Mouse (Mus musculus) adrenal gland, postnatal 36 days (tissue): ENCODE results near the gene Atxn2l. TPM values are rescaled to one million over a fixed set of nuclear protein-coding genes. Genes with fewer than 3 reads are reported as not detected.

Experiments used
- DNase-seq, 2 experiments: peaks; one replicate each; pipeline ENCODE4 v3.0.0; 2021; ENCODE audit warnings: mixed read lengths in 1 of 2
- total RNA-seq, 2 experiments: library from RNA; stranded (reverse); gene quantifications; 2 replicates each; pipeline ENCODE4 v1.2.3; 2021

The Atxn2l gene
- total RNA-seq, 2 experiments from 2014 or later = 82.9 to 112 TPM

DNA sequence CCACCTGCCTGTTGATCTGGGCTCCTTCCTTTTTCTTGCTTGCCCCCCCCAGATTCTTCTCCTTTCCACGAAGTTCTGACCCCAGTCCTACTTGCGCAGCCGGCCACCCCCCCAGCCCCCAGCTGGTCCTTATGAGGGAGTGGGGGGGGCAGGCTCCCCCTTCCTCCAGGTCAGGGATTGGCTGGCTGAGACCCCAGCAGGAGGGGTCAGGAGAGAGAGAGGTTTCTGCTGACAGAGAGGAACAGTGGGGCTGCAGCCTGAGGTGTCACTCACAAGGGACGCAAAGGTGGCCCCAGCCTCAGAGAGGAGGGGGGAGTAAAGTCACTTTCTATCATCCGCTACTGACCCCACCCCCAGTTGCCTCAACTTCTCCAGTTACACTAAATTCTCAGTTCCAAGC is 40.2 kb downstream of the Atxn2l start, which contains the start of gene Atp2a1:
TSS of gene Atp2a1 (minus strand) at position 105 of the 400 bp plus-strand sequence.
- DNase-seq = no peak

- no peak for DNase-seq
Observed at GRCm38 (mm10) chr7:126461626-126462025, 41.6 kb downstream of the Atxn2l start.

DNA sequence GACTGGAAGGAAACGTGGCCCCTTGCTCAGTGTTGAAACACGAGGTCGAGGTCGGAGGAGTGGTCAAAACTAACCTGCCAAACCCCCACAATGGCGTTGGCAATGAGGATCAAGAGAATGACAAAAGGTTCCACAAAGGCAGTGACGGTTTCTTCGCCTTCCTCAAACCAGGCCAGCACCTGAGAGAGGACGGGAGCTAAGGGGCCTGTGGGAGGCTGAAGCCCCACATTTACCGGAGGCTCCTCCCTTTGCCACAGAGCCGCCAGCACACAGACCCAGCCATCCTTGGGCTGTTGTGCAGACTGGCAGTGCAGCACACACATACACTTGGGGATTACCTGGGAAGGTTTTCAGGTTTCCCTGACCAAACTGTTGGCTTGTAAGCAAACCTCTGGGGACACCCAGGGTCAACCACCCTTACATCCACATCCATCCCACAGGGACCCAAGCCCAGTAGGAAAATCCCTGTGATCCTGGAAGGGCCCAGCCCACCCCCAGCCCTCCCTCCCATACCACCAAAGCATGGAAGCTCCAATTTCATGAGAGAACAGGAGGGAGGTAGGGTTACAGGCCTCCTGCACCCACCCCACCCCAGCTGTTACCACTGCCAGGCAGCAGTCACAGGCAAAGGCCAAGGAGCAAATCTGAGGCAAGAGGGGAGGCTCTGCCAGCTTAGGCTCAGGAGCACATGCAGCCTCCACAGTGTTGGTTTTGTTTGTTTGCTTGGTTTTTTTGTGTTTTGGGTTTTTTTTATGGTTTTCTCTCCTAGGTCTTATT is 42.4 kb downstream of the Atxn2l start:
- DNase-seq = no peak

GRCm38 (mm10) chr7:126458844-126459618 is 44.2 kb downstream of the Atxn2l start:
- no peak for DNase-seq

GRCm38 (mm10) chr7:126458225-126458624 is 45.0 kb downstream of the Atxn2l start:
- no peak for DNase-seq

DNA sequence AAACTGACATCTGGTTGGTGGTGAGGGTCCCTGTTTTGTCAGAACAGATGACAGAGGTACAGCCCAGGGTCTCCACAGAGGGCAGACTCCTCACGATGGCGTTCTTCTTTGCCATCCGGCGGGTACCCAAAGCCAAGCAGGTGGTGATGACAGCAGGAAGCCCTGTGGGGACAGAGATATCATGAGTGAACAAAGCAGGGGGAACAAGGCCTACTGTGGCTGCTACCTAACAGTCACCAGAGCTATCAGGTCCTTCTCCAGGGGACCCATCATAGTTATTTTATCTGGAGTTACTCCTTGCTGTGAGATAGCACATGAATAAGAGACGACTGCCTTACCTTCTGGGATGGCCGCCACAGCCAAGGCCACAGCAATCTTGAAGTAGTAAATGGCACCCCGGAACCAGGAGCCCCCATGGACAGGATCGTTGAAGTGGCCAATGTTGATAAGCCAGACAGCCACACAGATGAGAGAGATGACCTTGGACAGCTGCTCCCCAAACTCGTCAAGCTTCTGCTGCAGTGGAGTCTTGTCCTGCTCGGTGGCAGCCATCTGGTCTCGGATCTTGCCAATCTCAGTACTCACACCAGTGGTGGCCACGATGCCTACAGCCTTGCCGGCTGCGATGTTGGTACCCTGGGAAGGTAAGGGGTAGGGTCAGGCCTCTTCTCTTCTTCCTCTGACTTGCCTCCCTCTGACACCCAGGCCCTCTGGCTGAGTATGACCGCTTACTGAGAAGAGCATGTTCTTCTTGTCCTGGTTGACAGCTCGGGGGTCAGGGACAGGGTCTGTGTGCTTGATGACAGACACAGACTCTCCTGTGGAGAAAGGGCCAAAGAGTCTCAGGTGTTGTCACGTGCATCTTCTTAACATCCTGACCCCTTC is 46.6 kb downstream of the Atxn2l start:
- DNase-seq = no peak

DNA sequence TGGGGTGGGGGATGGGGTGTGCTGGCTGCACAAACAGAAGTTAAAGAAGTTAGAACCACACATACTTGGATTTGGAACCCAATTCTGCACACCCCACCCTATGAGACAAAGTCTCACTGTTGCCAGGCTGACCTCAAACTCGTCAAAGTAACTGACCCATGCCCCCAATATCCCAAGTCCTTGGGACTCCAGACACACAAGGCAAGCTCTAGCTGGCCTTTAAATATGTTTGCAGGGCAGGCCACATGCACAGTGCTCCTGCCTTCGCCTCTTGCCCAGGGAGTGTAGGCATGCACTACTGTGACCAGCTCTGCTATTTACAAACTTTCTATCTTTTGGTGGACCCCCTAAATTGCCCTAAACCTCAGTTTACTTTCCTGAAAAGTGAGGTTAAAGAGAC is 48.0 kb downstream of the Atxn2l start:
- no peak for DNase-seq

- DNase-seq = no peak
Observed at GRCm38 (mm10) chr7:126453861-126454260, 49.4 kb downstream of the Atxn2l start.

DNA sequence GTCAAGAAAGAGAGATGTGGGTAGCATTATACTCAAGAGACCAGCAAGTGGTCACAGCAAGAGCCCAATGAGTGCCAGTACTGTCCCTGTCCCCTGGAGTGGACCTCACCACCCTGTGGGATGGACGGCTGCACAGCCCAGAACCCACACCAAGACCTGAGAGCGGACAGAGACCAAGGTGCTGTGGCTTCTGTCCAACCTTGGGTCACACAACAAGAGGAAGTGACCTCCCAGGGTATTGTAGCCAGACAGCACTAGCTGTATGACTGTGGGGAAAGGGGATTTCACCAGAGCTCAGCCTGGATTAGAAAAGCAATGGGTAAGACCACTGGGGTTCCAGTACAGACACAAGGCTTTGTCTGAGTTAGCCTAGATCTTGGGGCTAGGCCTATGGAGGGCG is 51.0 kb downstream of the Atxn2l start:
- no peak for DNase-seq

DNA sequence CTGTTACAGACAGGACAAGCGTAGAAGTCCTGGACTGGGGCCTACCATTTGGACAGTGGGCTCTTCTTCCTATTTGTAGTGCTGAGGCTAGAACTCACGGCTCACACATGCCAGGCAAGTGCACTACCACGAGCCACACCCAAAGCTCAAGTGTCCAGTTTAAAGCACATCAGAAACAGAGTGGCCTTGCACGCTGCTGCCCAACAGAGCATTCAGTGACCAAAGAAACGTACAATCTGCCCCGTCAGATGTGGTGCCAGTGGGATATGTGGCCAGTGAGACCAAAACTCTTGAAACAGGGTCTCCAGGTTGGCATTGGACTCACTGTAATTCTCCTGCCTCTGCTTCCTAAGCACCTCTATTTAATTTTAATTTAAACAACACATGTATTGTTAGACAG is 52.6 kb downstream of the Atxn2l start:
- DNase-seq = no peak

- no peak for DNase-seq
Observed at GRCm38 (mm10) chr7:126449991-126450390, 53.2 kb downstream of the Atxn2l start.

DNA sequence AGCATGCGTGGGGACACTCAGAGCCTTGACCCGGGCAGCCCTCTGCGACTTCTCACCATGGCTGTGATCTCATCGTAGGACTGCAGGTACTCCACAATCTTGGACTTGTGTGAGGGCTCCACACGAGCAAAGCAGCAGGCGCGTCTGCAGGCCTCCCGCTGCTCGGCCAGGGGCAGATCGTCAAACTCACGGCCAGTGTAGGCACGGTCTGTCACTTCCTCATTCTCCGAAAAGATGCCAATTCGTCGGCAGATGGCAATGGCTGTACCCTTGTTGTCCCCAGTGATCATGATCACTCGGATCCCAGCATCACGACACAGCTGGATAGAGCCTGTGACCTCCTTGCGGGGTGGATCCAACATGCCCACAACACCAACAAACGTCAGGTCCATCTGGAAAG is 54.8 kb downstream of the Atxn2l start:
- no peak for DNase-seq

DNA sequence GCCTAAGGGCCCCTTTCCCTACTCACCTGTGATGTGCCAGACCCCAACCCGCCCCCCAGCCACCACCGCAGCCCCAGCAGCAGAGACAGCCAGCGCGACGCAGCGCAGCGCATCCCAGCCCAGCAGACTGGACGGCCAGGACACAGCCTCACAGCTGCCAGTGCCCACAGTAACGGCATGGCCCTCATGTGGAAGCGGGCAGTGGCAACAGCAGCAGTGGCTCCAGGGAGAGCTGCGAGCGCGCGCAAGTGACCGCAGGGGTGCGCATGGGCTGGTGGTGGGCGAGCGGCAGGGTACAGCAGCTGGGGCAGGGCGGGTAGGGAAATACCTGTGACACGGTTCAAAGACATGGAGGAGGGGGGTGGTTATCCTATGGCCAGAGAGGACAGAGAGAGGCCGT is 57.0 kb downstream of the Atxn2l start:
- no peak for DNase-seq

DNA sequence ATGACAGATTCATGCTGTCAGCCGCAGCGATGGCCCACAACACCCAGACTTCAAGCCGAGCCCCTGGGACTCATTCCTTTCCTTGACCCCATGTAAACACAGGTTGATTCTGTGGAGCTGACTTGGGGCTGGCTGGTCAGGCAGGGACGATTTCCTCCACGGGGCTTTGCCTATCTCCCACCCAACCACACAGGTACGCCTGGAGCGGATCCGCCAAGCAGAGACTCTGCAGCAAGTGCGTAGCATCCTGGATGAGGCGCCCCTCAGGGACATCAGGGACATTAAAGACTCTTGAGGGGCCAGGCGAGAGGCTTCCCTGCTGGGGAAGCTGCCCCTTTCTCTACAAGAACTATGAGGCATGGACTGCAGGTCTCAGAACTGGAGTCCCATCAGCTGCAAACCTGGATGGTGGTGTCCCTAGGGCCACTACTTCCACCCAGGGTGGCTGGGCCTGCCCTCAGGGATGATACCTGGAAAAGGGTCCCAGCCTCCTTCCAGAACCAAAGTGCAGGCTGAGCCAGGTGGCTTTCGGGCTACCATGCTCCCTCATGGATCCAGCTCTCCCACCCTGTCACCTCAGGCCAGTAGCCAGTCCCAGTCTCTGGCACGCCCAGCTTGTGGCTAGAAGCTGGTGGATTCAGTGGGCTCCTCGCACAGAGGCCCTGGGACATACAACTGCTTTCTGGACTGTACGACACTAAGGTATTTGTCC is 58.0 kb downstream of the Atxn2l start:
- DNase-seq = no peak

GRCm38 (mm10) chr7:126444536-126444935 is 58.7 kb downstream of the Atxn2l start:
- DNase-seq = no peak

DNA sequence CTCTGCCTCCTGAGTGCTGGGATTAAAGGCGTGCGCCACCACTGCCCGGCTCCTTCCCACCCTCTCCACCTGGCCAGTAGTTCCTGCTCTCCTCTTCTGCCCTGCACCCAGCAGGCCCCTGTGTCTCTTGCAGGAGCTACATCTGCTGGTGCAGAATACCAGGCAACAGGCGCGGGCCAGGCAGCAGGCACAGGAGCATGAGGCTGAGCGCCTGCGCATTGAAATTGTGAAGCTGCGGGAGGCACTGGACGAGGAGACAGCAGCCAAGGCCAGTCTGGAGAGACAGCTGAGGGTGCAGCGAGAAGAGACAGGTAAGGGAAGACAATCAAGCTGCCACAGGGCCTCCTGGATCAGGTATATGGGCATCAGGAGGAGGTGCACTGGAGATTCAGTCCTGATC is 59.2 kb downstream of the Atxn2l start:
- no peak for DNase-seq

Other genes with a start within 250 kb of the Atxn2l start
- gene Sbk1, start 230.8 kb downstream of the Atxn2l start, total RNA-seq = 10 to 100 TPM; 23.3 to 88.8 TPM
- gene Lat, start 133.9 kb downstream of the Atxn2l start, total RNA-seq = under 1 TPM; 0.36 to 0.60 TPM
- 10 to 100 TPM; 35.5 to 37.4 TPM for gene Spns1, start 126.0 kb downstream of the Atxn2l start, total RNA-seq
- gene Nfatc2ip, start 106.7 kb downstream of the Atxn2l start, total RNA-seq = 1 to 10 TPM; 6.5 TPM
- under 1 TPM in 1 of 2 experiments, not detected in 1; 0.82 TPM for gene Cd19, start 88.5 kb downstream of the Atxn2l start, total RNA-seq
- gene Rabep2, start 74.7 kb downstream of the Atxn2l start, total RNA-seq = 10 to 100 TPM; 48.4 to 72.8 TPM
- under 1 TPM in 1 of 2 experiments, not detected in 1; 0.33 TPM for gene Atp2a1, start 40.3 kb downstream of the Atxn2l start, total RNA-seq
- gene Sh2b1, start 28.0 kb downstream of the Atxn2l start, total RNA-seq = 10 to 100 TPM; 55.3 to 59.5 TPM
- gene Tufm, start 16.1 kb downstream of the Atxn2l start, total RNA-seq = 100 to 1,000 TPM; 219 to 221 TPM
- gene Eif3c, start 63.0 kb upstream of the Atxn2l start, total RNA-seq = 100 to 1,000 TPM; 243 to 301 TPM
- 1 to 10 TPM; 1.5 TPM for gene Apobr, start 81.5 kb upstream of the Atxn2l start, total RNA-seq
- gene Cln3, start 82.4 kb upstream of the Atxn2l start, total RNA-seq = 10 to 100 TPM; 34.8 to 40.0 TPM
- gene Il27, start 91.5 kb upstream of the Atxn2l start, total RNA-seq = not detected
- 10 to 100 TPM; 20.8 to 27.0 TPM for gene Nupr1, start 127.4 kb upstream of the Atxn2l start, total RNA-seq
- 10 to 100 TPM; 39.0 to 41.7 TPM for gene Sgf29, start 145.9 kb upstream of the Atxn2l start, total RNA-seq
- 10 to 100 TPM; 34.1 to 52.7 TPM for gene Sult1a1, start 173.0 kb upstream of the Atxn2l start, total RNA-seq
- gene Bola2, start 192.0 kb upstream of the Atxn2l start, total RNA-seq = 10 to 100 TPM; 94.8 to 98.1 TPM
- gene Slx1b, start 192.3 kb upstream of the Atxn2l start, total RNA-seq = 10 to 100 TPM in 1 of 2 experiments, 1 to 10 TPM in 1; 8.7 to 14.8 TPM
- gene Coro1a, start 204.3 kb upstream of the Atxn2l start, total RNA-seq = 10 to 100 TPM; 10.1 to 11.6 TPM